Mouse (Mus musculus): ENCODE results near the gene Hist1h2bk.

DNA sequence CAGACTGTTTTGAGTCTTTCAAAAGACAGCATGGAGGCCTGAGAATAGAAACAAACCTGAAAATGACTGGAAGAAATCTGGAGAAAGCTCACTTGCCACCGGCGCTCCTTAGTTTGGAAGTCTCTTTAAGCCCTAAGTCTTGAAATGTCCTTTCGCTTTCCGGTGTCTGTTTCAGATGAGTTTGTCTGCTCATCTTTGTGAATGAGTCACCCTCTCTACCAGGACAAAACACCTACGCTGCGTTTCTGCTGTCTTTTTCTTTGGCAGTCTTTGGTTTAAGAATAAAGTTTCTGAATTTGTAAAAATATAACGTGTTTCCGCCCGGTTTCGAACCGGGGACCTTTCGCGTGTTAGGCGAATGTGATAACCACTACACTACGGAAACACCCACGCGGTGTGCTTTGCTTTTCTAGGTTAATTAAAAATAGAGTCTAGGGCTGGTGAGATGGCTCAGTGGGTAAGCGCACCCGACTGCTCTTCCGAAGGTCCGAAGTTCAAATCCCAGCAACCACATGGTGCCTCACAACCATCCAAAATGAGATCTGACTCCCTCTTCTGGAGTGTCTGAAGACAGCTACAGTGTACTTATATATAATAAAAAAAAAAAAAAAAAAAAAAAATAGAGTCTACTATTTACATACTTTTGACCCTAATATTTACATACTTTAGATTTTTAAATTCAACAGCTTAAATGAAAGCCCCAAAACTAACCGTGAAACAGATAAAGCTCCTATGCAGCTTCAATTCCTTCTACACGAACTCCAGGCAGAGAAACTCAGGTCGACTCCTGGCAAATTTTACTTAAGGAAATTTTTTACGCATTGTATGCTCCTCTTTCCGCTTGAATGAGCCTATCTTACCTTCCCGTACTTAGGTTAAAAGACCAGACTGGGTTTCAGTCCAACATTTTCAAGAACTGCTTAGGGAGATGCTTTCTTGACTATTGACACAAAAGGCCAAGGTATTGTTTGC, 19.9 kb upstream of the Hist1h2bk start:
- TF ChIP-seq CTCF (IDR thresholded peaks at IDR 0.05; ENCODE audit: low read depth, low read length) = no peak
- no peak for TF ChIP-seq POLR2A (IDR thresholded peaks at IDR 0.05; ENCODE audit: borderline replicate concordance, low read depth, low read length)

All from bone marrow macrophage, adult 2 months (primary cell).